Mouse (Mus musculus): ENCODE measurements around the gene Jmjd1c.

Jmjd1c gene

DNA sequence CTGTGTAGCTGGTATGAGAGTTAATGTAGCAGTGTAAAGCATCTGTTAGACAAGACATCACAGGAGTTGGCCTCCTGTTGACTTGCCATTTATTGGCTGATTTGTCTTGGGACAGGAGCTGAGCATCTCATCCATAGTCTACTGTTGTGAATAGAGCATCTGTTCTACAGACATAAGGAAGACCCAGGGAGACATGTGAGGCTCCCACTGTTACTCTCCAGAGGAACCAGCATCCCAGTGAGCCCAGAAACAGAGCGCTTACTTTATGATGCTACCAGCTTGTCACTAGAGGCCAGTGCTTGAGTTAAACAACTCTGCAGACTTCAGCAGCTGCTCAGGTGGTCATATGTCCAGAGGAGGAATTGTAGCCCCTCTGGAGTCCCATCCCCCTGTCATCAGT lies 157.2 kb downstream of the Jmjd1c start:
- DNase-seq: no peak

DNA sequence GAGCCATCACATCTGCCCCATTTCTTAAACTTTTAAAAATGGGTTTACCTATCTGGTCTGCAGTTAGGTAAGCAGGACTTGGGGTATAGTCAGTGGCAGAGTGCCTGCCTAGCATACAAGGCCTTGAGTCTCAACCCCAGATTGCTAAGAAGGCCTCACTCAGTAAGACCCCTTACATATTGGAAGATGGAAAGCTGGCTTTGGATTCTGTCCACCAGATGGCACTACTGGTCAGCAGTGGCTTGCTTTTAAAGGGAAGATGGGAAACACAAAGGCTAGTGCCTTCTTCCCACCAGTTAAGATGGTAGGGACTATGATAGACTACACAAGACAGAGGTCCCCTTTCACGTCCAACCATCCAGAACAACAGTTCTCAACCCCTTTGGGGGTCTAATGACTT lies 168.9 kb downstream of the Jmjd1c start:
- peak; percentile 79 for DNase-seq

- DNase-seq: no peak
Measured at GRCm38 (mm10) chr10:67275916-67276315, 180.0 kb downstream of the Jmjd1c start.

DNA sequence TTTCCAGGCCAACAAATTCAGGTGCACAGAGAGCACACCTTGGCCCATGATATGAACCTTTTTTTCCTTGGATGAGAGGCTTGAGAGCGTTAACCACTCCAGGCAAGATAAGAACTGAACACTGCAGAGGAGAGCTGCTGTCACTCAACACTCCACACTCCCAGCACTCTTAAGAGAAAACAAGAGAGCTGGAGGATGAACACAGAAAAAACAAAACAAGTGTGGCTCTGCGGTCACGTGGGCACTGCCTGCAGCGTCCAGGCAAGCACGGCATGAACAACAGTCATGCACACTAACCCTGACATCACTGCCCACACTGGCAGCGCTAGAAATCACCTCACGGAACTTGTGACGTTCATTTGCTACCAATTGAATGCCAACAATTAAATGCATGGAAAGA lies 185.9 kb downstream of the Jmjd1c start:
- DNase-seq: no peak

DNA sequence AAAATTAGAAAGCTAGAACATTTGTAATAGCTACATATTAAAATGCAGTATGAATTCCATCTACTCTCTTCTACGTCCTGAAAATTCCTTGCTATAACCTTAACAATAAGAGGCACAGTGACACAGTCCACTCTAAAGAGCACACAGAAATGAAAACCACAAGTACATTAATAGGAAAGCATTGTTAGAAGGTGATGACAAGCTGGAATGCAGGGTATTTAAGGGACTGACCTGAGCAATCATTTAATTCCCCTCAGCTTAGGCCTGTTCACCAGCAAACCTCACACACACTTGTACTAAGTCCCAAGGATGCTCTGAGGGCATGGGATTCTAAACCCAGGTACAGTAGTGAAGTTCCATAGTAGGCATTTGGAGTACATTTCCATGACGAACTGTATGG lies 186.6 kb downstream of the Jmjd1c start:
- no peak for DNase-seq

GRCm38 (mm10) chr10:67283516-67283915 lies 187.6 kb downstream of the Jmjd1c start:
- peak; percentile 22 for DNase-seq

DNA sequence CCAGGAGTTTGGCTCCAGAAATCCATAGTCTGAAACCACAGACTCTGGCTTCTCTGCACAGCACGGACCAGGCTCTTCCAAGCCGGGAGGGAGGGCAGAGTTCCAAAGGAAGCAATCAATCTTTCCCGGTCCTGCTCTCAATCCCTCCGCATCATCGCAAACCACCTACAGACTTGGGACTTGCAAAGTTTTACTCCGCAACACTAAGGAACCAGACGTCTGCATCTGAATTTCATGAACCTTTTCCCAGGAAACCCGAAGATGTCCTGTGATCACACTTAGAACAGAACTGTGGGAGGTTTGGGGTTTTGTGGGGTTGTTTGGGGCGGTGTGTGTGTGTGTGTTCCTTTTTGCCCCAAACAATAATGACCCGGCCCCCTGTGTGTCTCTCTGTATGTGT lies 188.4 kb downstream of the Jmjd1c start:
- peak; percentile 71 for DNase-seq

GRCm38 (mm10) chr10:67284761-67285175 lies 188.8 kb downstream of the Jmjd1c start:
- peak; percentile 45 for DNase-seq

GRCm38 (mm10) chr10:67285176-67285814 lies 189.4 kb downstream of the Jmjd1c start, which contains the start of gene Nrbf2:
Nrbf2 (minus strand) TSS chr10:67285305.
- peak; percentile 92 for DNase-seq

DNA sequence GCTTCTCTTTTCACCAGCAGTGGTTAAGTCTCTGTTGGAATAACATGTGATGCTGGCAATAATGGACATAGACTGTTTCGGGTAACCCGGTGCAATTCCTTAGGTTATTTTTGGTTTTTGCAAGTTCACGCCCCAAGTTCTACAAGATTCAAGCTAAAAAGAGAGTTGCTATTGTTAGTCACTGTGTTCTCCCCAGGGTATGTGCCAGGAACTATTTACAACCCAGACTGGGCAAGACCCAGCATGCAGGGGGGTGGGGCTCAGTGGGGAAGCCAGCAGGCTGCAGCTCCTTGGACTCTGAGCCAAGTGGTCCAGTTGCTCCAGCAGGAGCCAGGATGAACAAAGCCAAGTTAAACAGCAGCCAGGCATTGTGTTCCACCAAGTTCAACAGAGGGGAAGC lies 192.0 kb downstream of the Jmjd1c start:
- DNase-seq: peak; percentile 90

DNA sequence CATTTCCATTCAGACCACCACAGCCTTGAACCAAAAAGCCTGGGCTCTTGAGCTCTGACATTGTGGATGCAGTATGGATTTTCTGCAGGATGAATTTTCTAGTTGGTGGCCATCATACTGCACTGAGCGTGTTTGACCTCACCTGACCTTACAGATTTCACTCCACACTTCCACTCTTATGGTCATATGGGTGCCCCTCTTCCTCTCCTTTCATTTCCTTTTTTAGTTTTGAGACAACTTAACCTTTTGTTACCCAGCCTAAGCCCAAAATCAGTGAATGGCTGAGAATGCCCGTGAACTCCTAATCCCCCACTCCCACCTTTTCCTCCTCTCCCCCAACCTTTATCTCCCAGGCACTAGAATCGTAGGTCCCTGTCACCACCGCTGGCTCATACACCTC lies 194.7 kb downstream of the Jmjd1c start:
- no peak for DNase-seq

DNA sequence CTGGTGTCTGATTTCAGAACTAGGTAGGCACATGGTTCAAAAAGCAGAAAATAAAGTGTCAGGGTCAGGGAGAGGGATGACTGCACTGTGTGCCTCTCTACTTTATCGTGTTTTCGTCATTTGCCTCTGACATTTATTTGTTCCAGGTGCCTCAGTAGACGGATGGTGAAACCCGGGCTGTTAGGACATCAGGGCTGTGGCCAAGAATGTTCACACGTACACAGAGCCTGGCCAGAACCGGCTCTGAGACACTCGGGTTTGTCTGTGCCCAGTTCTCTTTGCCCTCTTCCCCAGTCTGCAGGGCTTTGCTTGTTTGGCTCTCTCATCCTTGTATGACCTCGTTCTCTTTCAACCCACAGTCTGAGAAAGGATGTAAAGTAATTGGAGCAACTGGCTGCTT lies 195.2 kb downstream of the Jmjd1c start:
- no peak for DNase-seq

- DNase-seq: no peak
Measured at GRCm38 (mm10) chr10:67295331-67295730, 199.4 kb downstream of the Jmjd1c start.

DNA sequence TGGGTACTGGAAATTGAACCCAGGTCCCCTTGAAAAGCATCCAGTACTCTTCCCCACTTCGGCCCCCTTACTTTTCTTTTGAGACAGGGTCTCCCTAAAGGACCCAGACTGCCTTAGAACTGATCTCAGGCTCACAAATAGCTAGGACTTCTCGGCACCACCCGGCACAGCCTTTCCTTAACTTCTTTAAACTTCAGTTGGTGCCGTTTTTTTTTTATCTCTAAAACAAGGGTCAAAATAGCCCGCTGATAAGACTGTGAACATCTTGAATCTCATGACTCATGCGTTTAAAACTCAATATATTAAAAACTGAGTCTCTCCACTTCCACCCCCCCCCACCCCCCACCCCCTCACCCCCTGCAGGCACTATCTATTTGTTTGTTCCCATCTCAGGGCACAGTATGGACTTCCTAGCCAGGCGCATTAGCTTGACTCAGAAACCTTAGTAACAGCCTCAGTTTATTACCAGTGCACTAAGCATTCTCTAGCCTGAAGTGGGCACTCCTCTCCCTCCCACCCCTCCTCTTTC lies 200.1 kb downstream of the Jmjd1c start:
- no peak for DNase-seq

DNA sequence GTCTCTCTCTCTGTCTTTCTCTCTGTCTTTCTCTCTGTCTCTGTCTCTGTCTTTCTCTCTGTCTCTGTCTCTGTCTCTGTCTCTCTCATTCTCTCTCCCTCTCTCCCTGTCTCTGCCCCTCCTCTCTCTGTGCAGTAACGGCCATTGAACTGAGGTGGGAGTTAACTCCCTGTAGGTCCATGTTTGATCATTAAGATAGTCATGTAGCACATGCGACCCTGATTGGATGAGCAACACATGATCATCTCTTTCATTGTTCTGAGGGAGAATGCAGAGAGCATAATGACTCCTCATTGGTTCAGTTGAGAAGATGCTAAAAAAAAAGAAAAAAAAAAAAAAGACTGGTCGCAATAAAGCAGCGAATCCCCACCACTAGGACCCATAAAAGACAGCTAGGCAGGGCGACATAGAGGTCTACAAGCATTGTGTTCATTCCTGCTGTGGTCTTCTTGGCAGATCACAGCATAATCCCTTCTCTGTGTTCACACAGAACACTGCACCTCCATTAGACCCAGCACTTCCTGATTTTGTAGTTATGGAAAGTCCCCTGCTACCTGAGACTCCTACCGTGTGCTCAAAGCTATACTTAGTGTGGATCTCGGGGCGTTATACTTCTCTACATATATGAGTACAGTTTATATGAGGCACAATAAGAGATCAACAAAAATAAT lies 200.7 kb downstream of the Jmjd1c start:
- no peak for DNase-seq

GRCm38 (mm10) chr10:67297175-67297855 lies 201.4 kb downstream of the Jmjd1c start:
- no peak for DNase-seq

- DNase-seq: no peak
Measured at GRCm38 (mm10) chr10:67298856-67299255, 202.9 kb downstream of the Jmjd1c start.

- DNase-seq: no peak
Measured at GRCm38 (mm10) chr10:67299285-67299684, 203.4 kb downstream of the Jmjd1c start.

GRCm38 (mm10) chr10:67301046-67301445 lies 205.1 kb downstream of the Jmjd1c start:
- no peak for DNase-seq

- DNase-seq: no peak
Measured at GRCm38 (mm10) chr10:67302340-67302739, 206.4 kb downstream of the Jmjd1c start.
